Mouse (Mus musculus) lung, postnatal 0 days (tissue): Measurements from ENCODE around the gene Ang2.

Source experiments
- CTCF ChIP-seq: IDR thresholded peaks from 2 replicates; pipeline ENCODE4 v1.5.1; 2016; ENCODE audit warnings: antibody characterized with exemption, mild to moderate bottlenecking
- EP300 ChIP-seq: IDR thresholded peaks from 2 replicates; pipeline ENCODE4 v1.6.1; 2016; ENCODE audit warnings: antibody characterized with exemption, mild to moderate bottlenecking, control low read depth

DNA sequence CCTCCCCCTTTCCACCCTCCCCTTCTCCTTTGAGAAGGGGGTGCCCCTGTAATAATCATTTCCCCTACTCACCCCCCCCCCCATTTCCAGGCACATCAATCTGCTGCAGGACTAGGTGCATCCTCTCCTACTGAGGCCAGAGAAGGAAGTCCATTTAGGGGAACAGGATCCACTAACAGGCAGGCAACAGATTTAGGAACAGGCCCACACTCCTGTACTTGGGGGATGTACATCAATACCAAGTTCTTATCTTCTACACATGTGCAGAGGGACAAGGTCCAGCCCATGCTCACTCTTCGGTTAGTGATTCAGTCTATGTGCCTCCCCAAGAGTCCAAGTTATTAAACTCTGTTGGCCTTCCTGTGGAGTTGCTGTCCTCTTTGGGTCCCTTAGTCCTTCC is 41.9 kb downstream of the Ang2 start:
- TF ChIP-seq CTCF = no peak
- TF ChIP-seq EP300 = no peak
